Mouse (Mus musculus) limb, embryonic 14.5 days (tissue): Measurements from ENCODE around the gene Zfp839. TPM values are rescaled to one million over a fixed set of nuclear protein-coding genes. Genes with fewer than 3 reads are reported as not detected.
"Not testable (repeated sequence)": the region's sequence is repeated elsewhere in the genome, so short reads cannot be mapped to it uniquely, and the experiment has no call there.

ENCODE experiments used
- ATAC-seq: fragments of 200-750 bp; cut with Nextera tagmentation; 2 replicates; pipeline ENCODE4 v1.8.0; 2017; ENCODE audit warnings: low read depth, moderate number of reproducible peaks, moderate TSS enrichment; ENCODE audit not compliant: low FRiP score
- DNase-seq: peaks from one replicate; pipeline ENCODE4 v3.0.0-alpha.2; 2015; ENCODE audit warnings: low spot score
- H3K27ac ChIP-seq: fragments of 300-500 bp; sonication (generic); replicated peaks from 2 replicates; pipeline ENCODE4 v1.5.1; 2014; ENCODE audit warnings: low read depth, mild to moderate bottlenecking, low read length, moderate library complexity, mixed read lengths
- H3K27me3 ChIP-seq: fragments of 300-500 bp; sonication (generic); 2 replicates; pipeline ENCODE4 v1.6.1; 2014; ENCODE audit warnings: low read length, mixed read lengths; ENCODE audit not compliant: control insufficient read depth, insufficient read depth
- H3K36me3 ChIP-seq: fragments of 300-500 bp; sonication (generic); 2 replicates; pipeline ENCODE4 v1.6.1; 2014; ENCODE audit warnings: mild to moderate bottlenecking, low read length, moderate library complexity, mixed read lengths; ENCODE audit not compliant: control insufficient read depth, insufficient read depth
- H3K4me1 ChIP-seq: fragments of 300-500 bp; sonication (generic); 2 replicates; pipeline ENCODE4 v1.6.1; 2014; ENCODE audit warnings: antibody characterized with exemption, low read length, mixed read lengths; ENCODE audit not compliant: control insufficient read depth, insufficient read depth
- H3K4me2 ChIP-seq: fragments of 300-500 bp; sonication (generic); replicated peaks from 2 replicates; pipeline ENCODE4 v1.6.1; 2014; ENCODE audit warnings: low read depth, mild to moderate bottlenecking, low read length, moderate library complexity; ENCODE audit not compliant: severe bottlenecking
- H3K4me3 ChIP-seq: fragments of 300-500 bp; sonication (generic); replicated peaks from 2 replicates; pipeline ENCODE4 v1.5.1; 2014; ENCODE audit warnings: low read length
- H3K9ac ChIP-seq: fragments of 300-500 bp; sonication (generic); 2 replicates; pipeline ENCODE4 v1.6.1; 2014; ENCODE audit warnings: mild to moderate bottlenecking, low read depth, low read length, moderate library complexity; ENCODE audit not compliant: severe bottlenecking
- H3K9me3 ChIP-seq: fragments of 300-500 bp; sonication (generic); 2 replicates; pipeline ENCODE4 v1.6.1; 2016; ENCODE audit warnings: low read length; ENCODE audit not compliant: control insufficient read depth
- POLR2A ChIP-seq: fragments of 200-500 bp; IDR thresholded peaks from 2 replicates; pipeline ENCODE4 v1.8.0; 2012; ENCODE audit warnings: inconsistent platforms, mild to moderate bottlenecking, moderate library complexity, borderline replicate concordance; ENCODE audit not compliant: insufficient read depth, insufficient read length; ENCODE audit errors: extremely low read depth
- WGBS: fragments of 180-500 bp; shearing (Covaris S2); extraction: QIAGEN DNeasy Blood & Tissue Kit; methylation state at CpG from one replicate; pipeline ENCODE4 v1.1.7; 2014; 5-methylcytosine and 5-hydroxymethylcytosine counted together
- polyA plus RNA-seq, 2 experiments: library from polyadenylated mRNA; depleted of rRNA in 1 of 2; stranded (reverse) in 1 of 2; unstranded in 1 of 2; fragments of >200 nt; fragmentation: Nextera tagmentation in 1 of 2; extraction: Ambion mirVana in 1 of 2; gene quantifications; 2 replicates each; pipeline versions ENCODE4 v1.2.1 to v1.2.3; 2012 to 2014

The Zfp839 gene
- polyA plus RNA-seq, 2 experiments, result 3.9 to 10.0 TPM

DNA sequence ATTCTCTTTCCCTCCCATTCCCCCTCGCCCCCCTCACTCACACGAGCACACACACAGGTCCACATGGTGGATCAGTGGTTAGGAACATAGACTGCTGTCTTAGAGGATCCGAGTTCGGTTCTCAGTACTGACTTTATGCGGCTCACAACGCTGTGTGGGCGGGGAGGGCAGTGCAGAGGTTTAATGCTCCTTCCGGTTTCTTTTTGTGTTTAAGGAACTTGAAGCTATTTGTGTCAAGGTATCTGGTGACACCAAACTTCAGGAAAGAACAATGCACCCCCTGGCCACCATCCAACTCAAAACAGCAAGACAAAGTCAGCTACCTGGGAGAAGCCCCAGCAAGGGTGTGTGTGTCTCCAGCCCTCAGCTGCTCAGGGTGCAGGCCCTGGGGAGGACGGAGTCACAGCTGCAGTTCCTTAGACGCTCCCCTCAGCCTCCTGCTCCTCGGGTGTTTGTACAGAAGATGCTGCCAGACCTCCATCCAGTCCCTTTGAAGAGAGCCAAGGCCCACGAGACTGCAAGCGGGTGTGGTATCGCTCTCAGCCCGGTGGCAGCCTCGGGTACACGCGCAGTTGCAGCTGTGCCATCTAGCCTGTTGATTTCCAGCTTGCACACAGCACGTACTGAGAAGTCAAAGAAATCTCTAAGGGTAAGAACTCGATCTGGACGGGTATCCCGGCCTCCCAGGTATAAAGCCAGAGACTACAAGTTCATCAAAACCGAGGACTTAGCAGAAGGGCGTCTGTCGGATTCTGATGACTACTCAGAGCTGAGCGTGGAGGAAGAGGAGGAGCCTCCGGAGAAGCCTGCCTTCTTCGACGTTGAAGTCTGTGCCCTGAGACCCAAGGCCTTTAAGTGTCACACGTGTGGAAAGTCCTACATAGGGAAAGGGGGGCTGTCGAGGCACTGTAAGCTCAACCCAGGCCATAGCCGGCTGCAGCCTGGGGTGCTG, 5.0 kb downstream of the Zfp839 start:
- H3K27ac ChIP-seq, result 0 out of 2 replicates have a peak overlapping the region, but pooled peaks have one; percentile 5
- H3K27me3 ChIP-seq, result no peaks in the 10 kb centered on the region
- TF ChIP-seq POLR2A, result no peak
- peaks cover 25% of the 10 kb centered on the region for H3K36me3 ChIP-seq
- DNase-seq (no peak), ATAC-seq (no peak)
- no peak overlapping the region for H3K4me3 ChIP-seq
- H3K4me1 ChIP-seq, result peaks cover 7% of the 10 kb centered on the region; the same call in 1 of the 2 replicates
- H3K4me2 ChIP-seq, result no peak overlapping the region
- no peaks in the 10 kb centered on the region for H3K9me3 ChIP-seq
- H3K9ac ChIP-seq, result no peak overlapping the region
- WGBS, result 84% methylated on average over 32 of the region's 32 CpGs

- no peak overlapping the region for H3K4me3 ChIP-seq
- H3K4me2 ChIP-seq, result no peak overlapping the region
- no peak overlapping the region for H3K27ac ChIP-seq
- ATAC-seq, result no peak
- TF ChIP-seq POLR2A, result no peak
- no peaks in the 10 kb centered on the region for H3K4me1 ChIP-seq
- H3K27me3 ChIP-seq, result no peaks in the 10 kb centered on the region
- no peak overlapping the region for H3K9ac ChIP-seq
- 72% methylated on average over 7 of the region's 7 CpGs for WGBS
- H3K9me3 ChIP-seq, result no peaks in the 10 kb centered on the region
- peaks cover 40% of the 10 kb centered on the region for H3K36me3 ChIP-seq
- DNase-seq, result no peak
These were observed 7.1 kb downstream of the Zfp839 start for GRCm38 (mm10) chr12:110857196-110857595.

- not testable (repeated sequence) for H3K9ac ChIP-seq, ATAC-seq, H3K27ac ChIP-seq, DNase-seq, H3K4me3 ChIP-seq, H3K27me3 ChIP-seq, H3K4me1 ChIP-seq, H3K4me2 ChIP-seq, H3K9me3 ChIP-seq
- WGBS, result 96% methylated on average over 15 of the region's 15 CpGs
- peaks cover 50% of the 10 kb centered on the region for H3K36me3 ChIP-seq
These were observed 8.6 kb downstream of the Zfp839 start for GRCm38 (mm10) chr12:110858681-110859080.

- Histone ChIP-seq H3K4me2 (no peak overlapping the region), H3K9ac (no peak overlapping the region), H3K36me3 (peaks cover 60% of the 10 kb centered on the region), H3K9me3 (no peaks in the 10 kb centered on the region), H3K27ac (no peak overlapping the region), H3K27me3 (no peaks in the 10 kb centered on the region), H3K4me1 (no peaks in the 10 kb centered on the region), H3K4me3 (no peak overlapping the region)
- TF ChIP-seq POLR2A, result no peak
- ATAC-seq, result no peak
- no peak for DNase-seq
These were observed 10.2 kb downstream of the Zfp839 start for GRCm38 (mm10) chr12:110860293-110860692.

- no peak for ATAC-seq
- Histone ChIP-seq H3K9me3 (no peaks in the 10 kb centered on the region), H3K27me3 (no peaks in the 10 kb centered on the region), H3K9ac (no peak overlapping the region), H3K4me2 (no peak overlapping the region), H3K4me3 (no peak overlapping the region), H3K36me3 (peaks cover 60% of the 10 kb centered on the region), H3K4me1 (no peaks in the 10 kb centered on the region), H3K27ac (no peak overlapping the region)
- DNase-seq, result no peak
- TF ChIP-seq POLR2A, result no peak
- 39% methylated on average over 7 of the region's 7 CpGs for WGBS
These were observed 11.2 kb downstream of the Zfp839 start for GRCm38 (mm10) chr12:110861256-110861655.
